Mouse (Mus musculus): ENCODE results near the gene Metap1d.
A peak's percentile ranks its signal among the peaks of the same experiment; 100 is the strongest.

Gene Metap1d

DNA sequence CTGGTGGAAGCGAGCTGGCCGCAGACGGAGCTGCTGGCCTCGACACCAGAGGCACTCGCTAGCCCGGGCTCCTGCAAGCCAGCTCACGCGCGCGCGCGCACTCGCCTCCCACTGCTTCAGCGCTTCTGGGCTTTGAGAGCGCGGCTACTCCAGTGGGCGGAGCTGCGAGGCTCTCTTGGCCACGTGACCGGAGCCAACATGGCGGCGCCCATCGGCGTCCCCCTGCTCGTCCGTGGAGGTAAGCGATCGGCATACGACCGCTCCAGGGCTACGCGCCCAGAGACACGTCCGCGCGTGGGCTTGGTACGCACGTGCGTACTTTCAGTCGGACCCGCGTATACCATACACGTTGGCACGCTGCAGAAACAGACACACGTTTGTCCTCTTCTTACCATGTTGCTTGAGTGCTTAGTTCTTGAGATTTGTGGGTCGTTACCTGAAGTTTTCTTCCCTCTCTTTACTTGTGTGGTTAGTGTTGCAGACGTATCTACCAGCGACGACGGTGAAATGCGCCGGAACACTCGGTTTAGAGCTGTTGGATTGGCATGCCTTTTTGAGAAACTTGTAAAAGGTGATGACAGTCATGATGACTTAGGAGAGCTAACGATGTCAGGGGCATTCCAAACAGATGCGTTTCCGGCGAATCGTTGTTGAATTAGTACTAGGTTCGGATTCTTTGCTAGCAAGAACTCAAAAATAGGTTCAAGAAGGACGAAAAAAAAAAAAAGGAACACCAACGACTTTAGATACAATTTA, at the start of gene Metap1d:
Gene Metap1d, plus strand, starts transcription at position 116 of the 756 bp plus-strand sequence.
- peak; percentile 97 for DNase-seq

DNA sequence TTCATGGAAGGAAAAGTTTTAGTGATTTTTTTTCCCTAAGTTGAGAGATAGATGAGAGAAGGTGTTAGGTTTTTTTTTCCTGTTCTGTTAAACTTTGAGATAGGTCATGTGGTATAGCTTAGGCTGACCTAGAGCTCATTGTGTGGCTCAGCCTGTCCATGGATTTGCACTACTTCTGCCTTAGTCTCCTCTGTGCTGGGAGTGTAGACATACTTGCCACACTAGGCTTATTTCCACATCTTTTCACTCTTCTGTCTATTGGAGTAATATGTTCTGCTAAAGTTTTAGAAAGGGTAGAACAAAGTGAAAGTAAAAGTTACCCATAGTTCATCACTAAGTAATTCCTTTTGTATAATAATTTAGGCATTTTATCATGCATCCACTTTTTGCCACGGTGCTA, 47.5 kb upstream of the Metap1d start:
- DNase-seq = no peak

DNA sequence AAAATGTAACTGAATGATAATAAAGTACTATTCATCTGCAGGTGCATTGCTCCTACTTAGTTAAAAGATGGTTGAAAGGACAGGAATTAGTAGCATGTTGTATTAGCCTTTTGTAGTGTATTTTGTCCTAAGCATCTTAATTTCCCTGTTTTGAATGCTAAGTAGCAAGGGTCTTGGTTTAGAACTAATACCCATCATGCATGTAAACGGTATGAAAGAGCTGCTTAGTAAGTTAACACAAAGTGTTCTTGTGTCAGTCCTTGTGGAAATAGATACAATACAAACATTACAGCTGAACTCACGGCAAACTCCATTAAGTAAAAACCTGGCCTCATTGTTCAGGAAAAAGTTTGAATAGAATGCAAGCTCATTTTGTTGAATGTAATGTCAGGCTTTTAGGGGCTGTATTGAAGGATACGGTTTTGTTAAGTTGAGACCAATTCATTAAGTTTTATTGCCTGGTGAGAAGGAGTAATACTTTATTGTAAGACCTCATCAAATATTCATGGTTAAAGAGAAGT, 34.3 kb upstream of the Metap1d start:
- DNase-seq = no peak

DNA sequence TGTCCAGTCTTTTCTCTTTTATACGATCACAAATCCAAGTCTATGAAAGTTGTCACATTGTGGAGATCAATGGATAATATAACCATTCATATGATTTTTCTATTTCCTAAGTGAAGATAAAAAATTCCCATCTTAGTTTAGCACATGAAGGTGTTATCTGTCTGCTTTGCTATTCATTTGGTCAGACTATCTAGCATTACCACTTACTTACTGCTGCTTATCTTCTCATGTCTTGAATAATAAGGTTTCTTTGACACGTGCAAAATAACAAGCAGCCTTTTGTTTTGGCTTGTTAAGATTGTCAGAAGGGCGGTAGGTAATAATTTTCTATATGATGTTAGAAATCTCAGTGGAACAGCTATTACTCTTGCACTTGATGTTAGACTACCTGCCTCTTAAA, 33.7 kb upstream of the Metap1d start:
- no peak for DNase-seq

DNA sequence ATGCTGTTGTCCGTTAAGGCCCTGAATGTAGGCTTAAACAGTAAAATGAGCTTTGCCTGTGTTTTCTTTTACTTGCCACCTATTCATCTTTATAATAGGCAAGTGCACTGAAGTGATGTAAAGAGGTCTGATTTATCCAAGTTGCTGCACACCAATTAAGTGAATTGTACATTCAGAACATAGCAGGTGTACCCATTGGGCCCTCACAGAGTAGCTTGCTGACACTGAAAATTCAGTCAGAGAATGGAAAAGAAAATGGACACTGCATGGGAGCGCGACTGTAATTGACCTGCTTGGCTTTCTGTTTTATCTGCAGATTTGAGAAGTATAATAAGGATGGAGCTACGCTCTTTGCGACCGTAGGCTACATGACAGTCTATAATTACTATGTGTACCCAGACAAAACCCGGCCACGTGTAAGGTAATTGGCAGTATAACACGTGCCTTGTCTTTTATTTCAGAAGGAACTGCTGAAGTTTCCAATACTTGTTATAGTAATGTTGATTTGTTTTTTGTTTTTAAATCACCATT, 32.1 kb upstream of the Metap1d start:
- no peak for DNase-seq

DNA sequence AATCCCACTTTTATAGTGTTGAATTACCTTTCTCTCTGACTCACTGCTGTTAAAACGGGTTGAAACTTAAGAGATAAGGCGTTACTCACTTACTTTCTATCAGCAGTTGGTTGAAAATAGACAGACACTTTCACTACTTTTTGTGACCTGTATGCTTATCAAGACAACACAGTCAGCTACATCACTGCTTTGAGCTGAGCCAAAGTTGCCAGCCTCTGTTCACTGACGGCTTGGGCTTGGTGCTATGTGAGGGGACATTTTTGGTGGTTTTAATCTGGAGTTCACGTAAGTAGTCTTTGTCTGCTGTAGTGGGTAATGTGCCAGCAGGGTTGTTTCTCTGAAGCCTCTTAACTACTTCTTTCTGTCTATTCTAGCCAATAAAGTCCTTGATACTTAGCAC, 28.5 kb upstream of the Metap1d start:
- no peak for DNase-seq

DNA sequence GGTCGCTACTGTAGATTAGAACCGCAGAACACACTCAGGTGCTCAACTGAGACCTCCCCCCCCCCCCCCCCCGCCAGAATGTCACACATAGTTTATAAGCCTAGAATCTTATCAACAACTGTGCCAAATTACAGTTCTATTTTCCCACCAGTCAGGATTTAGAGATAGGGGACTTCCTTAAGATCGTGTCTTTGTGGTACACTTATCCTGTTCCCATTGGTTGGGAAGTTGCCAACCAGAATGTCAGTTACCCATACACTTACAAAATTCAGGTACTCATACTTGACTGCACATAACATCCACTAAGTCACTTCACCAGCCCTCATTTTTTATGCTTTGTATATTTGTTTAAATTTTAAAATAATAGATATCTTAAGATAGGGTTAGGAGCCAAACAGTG, 17.6 kb upstream of the Metap1d start:
- no peak for DNase-seq

DNA sequence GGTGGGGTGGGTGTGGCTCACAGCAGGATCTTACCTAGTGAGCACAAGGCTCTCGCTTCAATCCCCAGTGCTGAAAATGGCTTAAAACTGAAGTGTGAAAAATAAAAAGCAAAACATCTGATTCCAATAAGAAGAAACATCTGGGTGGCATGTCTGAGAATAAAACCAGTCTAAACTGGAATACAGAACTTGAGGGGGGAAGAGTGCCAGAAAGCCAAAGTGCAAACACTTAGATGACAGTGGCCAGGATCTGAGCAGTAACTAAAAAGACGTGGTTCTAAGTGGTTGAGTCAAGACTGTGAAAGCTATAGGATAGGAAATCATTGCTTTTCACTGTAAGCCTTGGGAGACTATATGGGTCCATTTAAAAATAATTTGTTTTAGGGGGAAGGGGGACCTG, 9.7 kb upstream of the Metap1d start:
- no peak for DNase-seq

DNA sequence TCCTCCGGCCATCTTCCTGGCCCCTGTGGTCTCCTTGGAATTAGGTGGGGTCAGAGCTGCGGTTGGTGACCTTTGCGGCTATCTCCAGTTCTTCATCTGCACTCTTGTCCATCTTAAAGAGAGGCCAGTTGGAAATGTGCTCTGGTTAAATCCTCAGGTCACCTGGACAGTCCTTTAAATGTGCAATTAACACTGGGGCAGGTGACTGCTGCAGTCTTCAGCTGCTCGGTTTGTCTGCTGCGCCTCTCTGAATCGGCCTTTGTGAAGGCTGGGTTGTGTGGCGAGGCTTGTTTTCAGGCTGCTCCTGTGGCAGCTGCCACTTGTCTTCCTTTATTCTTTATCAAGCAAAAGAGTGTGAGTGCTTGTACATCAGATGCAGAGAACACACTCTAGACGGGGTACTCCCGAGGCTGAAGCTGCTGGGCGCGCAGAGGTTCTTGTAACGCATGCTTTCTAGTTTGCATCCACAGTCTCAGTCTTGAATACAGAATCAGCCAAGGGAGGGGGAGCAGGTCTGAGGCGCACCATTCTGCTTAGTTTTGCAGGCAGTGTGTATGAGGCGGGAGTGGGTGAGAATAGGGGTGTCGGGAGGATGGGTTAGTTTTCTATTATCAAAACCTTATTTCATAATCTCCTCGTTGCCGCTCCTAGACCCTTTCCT, 7.4 kb upstream of the Metap1d start:
- no peak for DNase-seq

DNA sequence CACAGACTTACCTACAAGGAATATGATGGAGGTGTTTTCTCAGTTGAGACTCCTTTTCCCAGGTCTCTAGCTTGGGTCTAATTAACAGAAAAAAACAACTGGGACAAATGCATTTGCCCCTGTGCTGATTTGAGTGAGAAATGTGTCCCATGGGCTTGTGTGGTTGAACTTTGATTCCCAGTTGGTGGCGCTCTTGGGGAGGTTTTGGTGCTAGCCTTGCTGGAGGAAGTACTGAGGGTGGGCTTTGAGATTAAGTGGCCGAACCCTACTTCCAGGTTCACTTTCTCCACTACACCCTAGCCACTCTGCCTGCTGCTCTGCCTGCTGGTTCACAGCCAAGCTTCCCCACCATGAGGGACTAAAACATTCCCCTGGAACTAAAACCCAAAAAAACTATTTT, 3.5 kb upstream of the Metap1d start:
- DNase-seq = no peak

DNA sequence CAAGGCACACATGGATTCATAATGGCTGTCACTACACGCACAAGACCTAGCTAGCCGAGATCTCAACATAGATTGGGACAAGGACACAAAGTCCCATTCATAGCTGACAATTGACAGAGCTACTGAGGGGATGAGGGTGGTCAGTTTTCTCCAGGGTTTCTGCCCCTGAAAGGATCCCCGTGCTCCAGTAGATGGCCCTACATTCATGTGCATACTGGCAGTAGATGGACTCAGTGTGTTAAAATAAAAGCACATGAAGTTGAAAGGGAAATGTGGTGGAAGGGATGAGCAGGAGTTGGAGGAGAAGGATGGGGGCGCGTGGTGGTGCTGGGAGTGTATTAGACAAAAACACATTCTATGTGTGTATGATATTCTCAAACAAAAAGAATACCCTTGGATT, 1.3 kb upstream of the Metap1d start:
- no peak for DNase-seq

DNA sequence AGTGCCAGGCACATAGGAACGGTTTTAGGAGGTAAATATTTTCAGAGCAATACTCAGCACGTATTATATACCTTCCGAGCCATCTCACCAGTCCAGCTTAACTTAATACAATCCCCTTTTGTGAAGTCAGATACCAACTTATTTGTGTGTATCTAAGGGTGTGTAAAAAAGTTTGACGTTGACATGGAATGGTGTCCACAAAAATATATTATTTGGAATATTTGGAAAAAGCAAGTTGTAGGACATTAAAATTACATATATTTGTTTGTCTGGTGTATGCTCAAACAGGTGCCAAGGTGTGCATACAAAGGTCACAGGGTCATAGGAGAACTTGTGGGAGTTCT, 813 bp downstream of the Metap1d start:
- DNase-seq = no peak

DNA sequence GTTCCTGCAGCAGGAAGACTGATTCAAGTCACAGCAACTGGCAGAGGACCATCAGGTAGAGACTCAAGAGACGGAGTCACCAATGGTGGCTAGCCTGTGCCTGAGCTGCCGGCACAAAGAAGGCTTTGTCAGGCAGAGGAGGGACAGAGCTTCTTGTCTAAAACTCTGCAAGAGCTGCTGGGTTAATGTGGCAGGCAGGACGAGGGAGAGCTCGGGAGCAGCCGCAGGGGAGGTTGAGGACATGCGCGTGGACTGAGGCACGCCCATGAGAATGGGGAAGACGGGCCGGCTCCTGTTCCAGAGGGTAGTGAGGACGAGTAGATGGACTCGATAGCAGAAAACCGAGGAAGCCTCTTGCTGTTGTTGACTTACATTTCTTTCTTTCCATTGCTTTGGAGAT, 5.5 kb downstream of the Metap1d start:
- DNase-seq = no peak

DNA sequence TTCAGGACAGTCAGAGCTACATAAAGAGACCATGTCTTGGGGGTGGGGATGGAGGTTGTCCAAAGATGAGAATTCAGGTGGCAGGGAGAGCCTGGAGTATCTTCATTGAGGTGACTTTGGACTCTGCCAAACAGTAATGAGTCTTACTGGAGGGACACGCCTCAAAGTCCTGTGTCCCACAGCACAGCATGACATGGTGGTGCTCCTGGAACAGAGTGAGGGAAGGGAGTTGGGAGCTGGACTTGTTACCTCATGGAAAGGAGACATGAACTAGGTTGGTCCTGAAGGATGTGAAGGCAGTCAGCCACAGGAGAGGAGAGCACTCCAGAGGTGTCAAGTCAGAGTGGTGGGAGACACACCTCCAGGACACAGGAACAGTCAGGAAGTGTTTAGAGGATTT, 6.6 kb downstream of the Metap1d start:
- no peak for DNase-seq

DNA sequence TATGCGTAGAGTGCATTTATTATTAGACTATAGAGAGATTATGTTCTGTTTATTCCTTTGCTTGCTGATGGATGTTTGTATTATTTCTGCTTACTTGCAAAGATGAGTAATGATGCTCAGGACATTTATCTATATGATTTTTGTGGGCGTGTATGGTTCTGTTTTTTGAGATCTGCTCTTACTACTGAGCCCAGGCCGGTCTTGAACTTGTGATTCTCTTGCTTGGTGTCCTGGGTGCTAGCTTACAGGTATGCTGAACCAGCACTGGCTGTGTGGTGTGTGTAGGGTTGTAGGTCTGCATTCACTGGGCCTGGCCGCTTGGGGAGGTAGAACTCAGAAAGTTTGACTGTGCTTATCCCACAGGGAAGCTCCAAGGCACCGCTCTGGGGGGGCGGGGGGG, 8.1 kb downstream of the Metap1d start:
- DNase-seq = no peak

DNA sequence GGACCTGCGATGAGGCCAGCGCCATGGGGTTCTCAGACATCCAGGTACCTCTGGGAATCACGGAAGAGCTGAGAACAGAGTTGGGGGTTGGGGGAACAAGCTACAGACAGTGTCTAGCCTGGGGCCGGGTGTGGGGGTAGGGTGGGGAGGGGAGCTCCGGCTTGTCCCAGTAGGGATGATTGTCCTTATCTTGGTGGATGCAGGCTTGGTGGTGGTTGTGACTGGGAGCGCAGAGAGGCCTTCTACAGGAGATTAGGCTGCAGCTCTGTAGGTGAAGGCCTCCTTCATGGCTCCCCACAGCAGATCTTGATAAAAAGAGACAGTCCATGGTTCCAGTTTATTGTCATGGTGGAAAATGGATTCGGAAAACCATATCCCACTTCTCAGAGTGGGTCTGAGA, 8.5 kb downstream of the Metap1d start:
- no peak for DNase-seq

DNA sequence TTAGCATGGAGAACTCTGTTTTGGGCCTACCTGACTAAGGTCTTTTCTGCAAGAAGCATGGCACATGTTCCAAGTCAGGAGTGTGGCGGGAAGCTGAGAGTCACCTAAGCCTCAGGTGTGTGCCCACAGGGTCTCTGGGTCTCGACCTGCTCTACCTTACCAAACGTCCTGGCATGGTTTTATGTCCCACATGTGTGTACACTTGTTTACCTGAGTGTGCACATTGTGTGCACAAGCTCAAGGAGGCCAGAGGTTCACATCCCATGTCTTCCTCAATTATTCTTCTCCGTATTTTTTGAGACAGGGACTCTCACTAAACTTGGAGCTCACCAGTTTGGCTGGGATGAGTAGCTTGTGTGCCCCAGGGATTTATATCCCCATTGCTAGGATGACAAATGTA, 9.0 kb downstream of the Metap1d start:
- DNase-seq = no peak

DNA sequence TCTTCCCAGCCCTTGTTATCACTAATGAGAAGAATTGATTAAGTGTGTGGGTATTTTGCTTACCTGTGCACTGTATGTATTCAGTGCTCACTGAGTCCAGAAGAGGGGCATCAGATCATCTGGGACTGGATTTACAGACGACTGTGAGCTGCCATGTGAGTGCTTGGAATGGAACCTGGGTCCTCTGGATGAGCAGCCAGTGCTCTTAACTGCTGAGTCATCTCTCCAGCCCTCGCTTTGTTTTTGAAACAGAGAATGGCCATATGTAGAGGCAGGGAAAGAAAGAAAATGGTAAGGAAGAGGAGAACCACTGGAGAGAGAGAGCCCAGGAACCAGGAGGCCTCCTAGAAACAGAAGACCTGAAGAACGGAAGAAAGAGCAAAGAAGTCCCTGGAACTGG, 9.5 kb downstream of the Metap1d start:
- no peak for DNase-seq

DNA sequence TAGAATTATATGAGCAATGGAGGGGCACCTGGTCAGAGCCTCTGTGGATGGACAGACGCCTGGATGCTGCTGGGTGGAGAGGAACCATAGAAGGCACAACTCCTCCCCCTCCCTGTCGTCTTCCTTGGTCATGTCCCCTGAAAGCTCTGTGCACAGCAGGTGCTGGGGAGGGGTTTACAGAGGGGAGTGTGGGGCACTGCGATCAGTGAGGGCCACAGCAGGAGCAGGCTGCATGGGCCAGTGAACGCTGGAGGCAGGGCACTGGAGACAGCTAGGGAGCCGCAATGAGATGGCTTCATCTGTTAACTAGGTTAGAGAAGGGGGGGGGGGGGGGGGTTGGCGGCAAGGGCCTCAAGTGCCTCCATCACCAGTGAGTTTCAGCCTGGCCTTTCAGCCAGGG, 13.0 kb downstream of the Metap1d start:
- no peak for DNase-seq

DNA sequence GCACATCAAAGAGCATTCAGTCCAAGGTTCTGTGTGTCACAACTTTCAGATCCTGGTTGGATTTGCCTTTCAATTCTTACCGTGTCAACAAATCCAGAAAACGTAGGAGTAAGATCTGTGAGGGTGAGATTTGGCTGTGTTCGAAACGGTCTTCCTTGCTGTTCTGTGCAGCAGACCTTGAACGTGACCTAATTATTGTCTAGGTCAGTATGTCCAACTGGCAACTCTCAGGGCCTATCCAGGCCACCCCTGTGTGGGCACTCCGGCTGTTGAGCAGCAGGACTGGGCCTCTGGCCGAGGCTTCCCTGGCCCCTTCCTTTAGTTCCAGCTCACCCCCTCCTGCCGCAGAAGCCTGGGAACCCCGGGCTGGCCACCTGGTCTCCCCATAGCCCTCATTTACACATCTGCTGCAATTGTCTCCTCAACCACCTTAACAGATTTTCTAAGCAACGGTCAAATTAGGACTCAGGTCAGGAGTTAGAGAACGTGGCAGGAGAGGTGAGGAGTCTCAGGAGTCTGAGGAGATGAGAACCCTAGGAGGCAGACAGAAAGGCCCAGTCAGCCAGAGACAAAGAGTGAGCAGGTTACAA, 13.9 kb downstream of the Metap1d start:
- no peak for DNase-seq

DNA sequence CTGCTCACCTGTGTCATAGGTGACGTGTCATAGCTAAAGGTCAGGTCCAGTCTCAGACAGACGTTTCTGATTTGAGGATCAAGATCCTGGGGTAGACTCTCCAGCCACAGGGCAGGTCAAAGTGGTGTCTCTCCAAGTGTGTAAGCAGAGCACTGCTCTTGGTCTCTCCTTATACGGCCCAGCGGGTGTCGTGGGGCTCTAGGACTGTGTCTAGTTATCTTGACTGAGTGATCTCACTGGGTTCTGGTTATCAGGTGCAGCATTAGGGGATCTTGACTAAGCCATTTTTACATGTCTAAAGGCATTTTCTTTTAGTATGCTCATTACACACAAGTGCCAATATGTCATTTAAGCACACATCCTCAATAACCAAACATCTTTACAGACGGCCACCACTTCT, 18.0 kb downstream of the Metap1d start:
- DNase-seq = no peak

DNA sequence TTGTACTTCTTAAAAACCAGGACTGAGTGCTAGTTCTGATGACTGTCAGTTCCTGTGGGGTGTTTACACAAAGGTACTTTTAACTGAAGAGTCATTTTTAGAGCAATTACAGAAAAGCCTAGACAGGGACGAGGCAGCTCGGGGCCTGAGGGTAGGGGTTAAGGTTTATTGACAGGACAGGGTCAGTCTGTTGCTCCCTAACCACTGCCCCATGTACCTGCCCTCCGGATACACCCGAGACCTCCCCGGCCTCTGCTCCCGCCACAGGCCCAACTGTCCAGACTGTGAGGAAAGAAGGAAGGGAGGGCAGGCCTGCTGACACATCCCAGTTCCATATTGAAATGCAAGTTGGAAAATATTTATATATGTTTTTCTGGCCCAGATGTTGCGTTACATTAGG, 20.8 kb downstream of the Metap1d start:
- no peak for DNase-seq

DNA sequence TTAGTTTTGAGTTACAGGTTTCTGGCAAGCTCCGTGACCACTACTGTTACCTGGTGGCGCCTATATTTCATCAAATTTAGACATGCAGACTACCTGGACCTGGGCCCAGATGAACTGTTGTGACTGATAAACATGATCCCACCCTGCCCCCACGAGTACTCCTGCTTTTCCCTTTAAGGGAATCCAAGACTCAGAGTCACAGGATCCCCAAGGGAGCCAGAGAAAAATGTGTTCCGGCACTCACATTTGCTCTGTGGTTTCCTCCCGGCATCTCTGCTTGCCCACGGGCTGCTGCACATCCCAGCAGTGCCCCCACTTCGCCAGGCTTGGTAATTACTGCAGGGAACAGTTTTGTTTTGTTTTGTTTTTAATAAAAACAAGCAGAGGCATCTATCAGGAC, 21.3 kb downstream of the Metap1d start:
- DNase-seq = no peak

DNA sequence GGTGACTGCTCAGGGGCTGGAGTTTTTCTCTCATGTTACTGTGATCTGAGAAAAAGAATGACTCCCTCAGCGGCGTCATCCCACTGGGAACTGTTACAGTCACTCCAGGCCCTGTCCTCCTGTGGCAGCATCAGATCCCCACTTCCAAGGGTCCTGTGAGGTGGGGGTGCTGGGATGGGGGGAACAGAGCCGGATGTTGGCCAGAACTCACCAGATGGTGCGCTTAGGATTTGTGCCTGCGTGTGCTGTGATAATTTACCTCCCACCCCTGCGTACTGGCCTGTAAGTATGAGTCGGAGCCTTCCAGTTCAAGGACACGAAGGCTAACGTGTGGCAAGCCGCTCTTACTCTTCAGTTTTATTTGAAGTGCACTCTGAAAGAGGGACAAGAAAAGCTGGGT, 22.2 kb downstream of the Metap1d start:
- DNase-seq = no peak
